Mouse (Mus musculus) heart, postnatal 4 days (tissue): ENCODE measurements around the gene Palm3. TPM values are rescaled to one million over a fixed set of nuclear protein-coding genes. Genes with fewer than 3 reads are reported as not detected.
A peak's percentile ranks its signal among the peaks of the same experiment; 100 is the strongest.

Experiments
- DNase-seq: peaks from one replicate; pipeline ENCODE4 v3.0.0; 2021
- total RNA-seq, 2 experiments: library from RNA; stranded (reverse); gene quantifications; 2 replicates each; pipeline ENCODE4 v1.2.3; 2021

Palm3 gene
- total RNA-seq, 2 experiments from 2014 or later: 0.31 to 0.38 TPM

GRCm38 (mm10) chr8:84025863-84026262 lies 4.6 kb downstream of the Palm3 start:
- DNase-seq: peak; percentile 62

DNA sequence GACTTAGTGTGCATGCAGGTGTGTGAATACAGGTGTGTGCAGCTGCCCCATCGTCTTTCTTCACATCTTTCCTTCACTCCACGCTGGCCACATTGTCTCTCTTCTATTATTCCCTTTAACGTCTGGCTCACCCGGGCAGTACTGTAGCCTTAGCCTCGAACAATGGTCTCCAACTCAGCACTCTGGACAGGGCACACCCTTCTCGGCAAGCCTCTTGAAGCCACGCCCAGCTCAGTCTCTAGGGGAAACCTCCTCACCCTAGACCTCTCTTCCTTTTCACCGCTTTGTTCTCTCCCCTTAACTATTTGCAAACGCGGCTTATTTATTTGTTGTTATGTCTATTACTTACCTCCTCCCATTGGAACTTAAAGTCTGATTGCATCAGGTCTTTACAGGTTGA lies 6.2 kb downstream of the Palm3 start:
- no peak for DNase-seq

GRCm38 (mm10) chr8:84029272-84029671 lies 8.0 kb downstream of the Palm3 start:
- DNase-seq: no peak

DNA sequence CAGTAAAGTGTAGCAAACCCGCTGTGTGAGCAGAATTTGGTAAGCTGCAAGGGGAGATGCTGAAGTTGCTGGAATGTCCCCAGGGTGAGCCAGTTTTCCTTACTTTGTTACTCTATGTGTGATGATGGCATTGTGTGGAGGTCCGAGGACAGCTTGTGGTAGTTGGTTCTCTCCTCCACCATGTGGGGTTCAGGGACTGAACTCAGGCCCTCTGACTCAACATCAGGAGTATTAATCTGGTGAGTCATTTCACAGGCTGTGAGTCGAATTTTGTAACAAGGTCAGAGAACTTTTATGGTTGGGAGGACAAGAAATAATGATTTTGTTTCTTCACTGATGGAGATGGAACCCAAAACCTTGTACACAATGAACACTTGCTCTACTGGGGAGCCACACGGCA lies 11.5 kb downstream of the Palm3 start:
- DNase-seq: no peak

- peak; percentile 57 for DNase-seq
These were observed 16.7 kb downstream of the Palm3 start for GRCm38 (mm10) chr8:84038015-84038414.

- DNase-seq: peak; percentile 87
These were observed 17.8 kb downstream of the Palm3 start for GRCm38 (mm10) chr8:84039050-84039449.

DNA sequence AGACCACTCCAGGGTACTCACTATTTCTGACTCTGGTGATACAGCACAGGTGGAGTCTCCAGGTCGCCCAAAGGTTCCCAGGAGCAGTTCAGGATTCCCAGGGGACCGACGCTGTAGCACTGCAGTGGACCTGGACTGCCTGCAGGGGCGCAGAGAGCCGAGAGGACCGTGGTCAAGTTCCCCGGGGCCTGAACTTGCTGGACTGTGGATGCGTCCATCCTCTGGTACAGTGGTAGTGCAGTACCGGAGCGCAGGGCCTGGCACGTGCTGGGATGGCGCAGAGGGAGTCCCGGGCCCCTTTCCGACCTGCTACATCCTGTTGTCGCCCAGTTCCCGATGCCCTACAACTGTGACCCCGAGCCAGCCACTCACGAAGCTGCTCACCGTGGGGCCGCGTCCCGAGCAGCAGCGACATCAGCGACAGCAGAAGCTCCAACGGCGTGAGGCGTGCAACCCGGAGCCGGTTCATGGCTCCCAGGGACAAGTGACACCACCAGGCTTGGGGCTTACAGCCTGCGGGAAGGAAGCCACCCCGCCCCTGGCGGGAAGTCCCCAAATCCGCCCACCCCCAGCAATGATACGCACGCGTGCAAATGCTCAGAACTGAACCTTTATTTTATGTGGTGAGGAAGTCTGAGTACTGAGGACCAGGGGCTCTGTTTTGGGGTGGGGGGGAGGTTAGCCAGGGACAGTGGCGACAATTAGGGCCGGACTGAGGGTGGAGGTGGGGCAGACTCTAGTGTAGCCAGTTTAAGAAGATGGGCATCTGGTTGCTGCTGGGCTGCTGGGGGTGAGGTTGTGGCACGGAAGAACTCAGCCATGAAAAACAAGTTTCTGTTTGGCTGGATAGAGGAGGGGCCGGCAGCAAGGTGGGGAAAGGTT lies 21.0 kb downstream of the Palm3 start, which contains the start of gene Il27ra:
Gene Il27ra, minus strand, starts transcription at position 524 of the 882 bp plus-strand sequence.
- DNase-seq: peak; percentile 84

- no peak for DNase-seq
These were observed 21.7 kb downstream of the Palm3 start for GRCm38 (mm10) chr8:84042948-84043342.

- no peak for DNase-seq
These were observed 22.8 kb downstream of the Palm3 start for GRCm38 (mm10) chr8:84044103-84044502.

DNA sequence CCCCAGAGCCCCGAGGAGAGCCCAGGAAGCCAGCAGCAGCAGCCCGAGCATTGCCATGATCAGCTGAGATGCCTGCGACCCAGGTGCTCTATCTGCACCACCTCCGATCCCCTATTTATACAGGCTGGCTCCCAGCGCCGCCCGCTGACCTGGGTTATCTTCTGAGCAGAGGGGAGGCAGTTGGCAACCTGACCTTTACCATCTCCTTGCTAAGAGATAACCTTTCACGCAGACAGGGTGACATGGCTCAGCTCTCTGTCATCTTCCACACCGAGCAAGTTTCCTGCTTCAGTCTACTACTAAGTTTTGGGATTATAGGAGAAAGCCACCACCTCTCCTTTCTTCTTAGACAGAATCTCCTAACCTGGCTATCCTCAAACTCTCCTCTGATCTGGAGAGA lies 23.6 kb downstream of the Palm3 start, which contains the start of gene Rln3:
Gene Rln3, minus strand, starts transcription at position 101 of the 400 bp plus-strand sequence.
- DNase-seq: no peak

DNA sequence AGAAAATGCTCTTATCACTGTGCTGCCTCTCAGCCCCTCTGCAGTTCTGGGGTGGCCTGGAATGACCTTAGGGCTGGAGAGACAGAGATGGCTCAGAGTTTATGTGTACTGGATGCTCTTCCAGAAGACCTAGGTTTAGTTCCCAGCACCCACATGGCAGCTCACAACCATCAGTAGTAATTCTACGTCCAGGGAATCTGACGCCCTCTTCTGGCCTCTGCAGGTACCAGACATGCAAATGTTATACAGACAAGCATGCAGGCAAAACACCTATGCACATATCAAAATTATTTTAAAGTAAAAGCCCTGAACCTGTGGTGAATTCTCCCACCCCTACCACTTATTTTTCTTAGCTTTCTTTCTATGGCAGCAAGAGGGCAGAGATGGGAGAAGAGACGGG lies 25.2 kb downstream of the Palm3 start:
- no peak for DNase-seq

DNA sequence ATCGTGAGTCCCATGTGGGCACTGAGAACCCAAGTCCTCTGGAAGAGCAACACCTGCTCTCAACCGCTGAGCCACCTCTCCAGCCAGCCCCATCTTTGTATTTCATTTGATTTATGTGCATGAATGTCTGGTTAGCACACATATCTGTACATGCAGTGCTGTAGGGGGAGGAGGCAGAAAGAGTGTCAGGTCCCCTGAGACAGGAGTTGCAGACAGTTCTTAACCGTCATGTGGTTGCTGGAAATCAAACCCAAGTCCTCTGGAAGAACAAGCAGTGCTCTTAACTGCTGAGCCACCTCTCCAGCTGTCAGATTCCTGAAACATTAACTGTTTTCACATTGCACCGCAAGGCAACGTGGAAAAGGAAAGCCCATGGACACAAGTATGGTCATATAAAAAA lies 26.9 kb downstream of the Palm3 start:
- no peak for DNase-seq

DNA sequence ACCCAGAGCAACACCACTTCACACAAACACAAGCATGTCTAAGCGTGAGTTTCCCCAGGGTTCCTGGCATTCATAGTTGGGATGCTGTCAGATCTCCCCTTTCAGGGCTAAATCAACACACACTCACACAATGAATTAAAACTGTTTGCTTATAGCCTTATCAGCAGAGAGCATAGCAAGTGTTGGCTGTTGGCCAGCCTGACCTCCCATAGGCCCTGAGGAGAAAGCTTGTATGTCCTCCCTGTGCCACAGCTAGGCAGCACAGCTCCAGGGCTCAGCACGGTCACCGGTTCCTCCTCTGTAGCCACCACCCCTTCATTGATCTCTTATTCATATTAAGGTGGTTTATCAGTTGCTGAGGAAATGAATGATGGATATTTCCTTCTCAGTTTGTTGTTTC lies 31.5 kb downstream of the Palm3 start:
- DNase-seq: peak; percentile 45

- DNase-seq: no peak
These were observed 32.0 kb downstream of the Palm3 start for GRCm38 (mm10) chr8:84053229-84053628.

DNA sequence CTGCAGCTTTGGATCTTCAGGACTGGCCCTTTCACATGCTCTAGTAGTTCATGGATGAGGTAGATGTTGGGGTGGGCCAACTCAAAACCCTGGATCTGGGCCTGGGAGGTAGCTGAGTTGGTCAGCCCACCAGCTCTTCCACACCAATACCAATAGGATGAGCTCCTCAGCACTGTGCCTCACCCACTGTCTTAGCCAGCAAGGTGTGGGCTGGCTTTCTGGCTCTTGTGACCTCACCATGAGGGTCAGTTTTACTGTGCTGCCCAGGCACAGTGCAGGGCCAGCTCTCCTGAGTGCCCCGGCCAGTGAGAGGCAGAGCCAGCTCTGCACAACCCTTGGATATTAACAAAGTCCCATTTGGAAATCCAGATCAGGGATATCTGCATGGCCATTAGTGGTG lies 36.6 kb downstream of the Palm3 start:
- DNase-seq: no peak

DNA sequence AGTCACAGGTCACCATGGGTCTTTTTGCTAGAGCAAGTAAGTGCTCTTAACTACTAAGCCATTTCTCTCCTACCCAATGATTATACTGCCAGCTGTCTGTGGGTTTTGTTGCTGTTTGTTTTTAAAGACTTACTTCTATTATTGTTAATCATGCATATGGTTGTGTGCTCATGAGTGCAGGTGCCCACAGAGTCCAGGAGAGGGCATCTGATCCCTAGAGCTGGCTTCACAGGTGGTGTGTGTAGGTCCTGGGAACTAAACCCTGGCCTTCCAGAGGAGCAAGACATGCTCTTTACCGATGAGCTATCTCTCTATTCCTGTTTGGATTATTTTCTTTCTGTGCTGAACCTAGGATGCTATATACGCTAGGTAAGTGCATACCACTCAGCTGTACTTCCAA lies 38.0 kb downstream of the Palm3 start:
- DNase-seq: no peak

GRCm38 (mm10) chr8:84060245-84060644 lies 39.0 kb downstream of the Palm3 start:
- no peak for DNase-seq

- DNase-seq: no peak
These were observed 42.8 kb downstream of the Palm3 start for GRCm38 (mm10) chr8:84063861-84064610.

GRCm38 (mm10) chr8:84065037-84065436 lies 43.8 kb downstream of the Palm3 start, which contains the start of gene Gm10643:
Gene Gm10643 (minus strand): TSS chr8:84065137.
- no peak for DNase-seq

- DNase-seq: no peak
These were observed 44.3 kb downstream of the Palm3 start for GRCm38 (mm10) chr8:84065457-84066072.

DNA sequence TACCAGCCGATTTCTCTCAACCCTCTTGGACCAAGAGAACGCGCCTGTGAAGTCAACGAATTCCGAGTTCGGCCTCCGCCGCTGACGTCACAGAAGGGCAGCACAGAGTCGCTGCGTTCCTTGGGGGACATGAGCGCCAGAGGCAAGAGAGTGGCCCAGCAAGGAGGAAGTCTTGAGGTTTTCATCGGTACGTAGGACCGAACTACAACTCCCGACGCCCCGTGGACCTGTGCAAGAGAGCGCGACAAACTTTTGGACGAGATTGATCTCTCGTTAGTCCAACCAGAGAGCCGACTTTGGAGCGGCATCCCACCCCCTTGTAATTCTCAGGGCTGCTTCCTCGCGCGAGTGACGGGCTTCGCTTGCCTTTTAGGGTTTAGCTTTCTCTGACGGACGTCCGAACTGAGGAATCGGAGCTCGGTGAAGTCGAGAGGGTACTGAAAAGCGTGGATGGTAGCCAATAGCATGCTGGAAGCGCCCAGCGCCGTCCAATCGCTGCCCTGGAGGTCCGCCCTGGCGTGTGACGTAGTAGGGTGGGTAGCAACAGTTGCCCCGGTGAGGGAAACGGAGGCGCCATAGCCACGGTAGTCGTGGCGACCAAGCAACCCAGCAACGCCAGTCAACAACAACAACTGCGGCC lies 45.1 kb downstream of the Palm3 start, which contains the start of gene Rfx1:
Gene Rfx1, plus strand, starts transcription at position 544 of the 640 bp plus-strand sequence.
- DNase-seq: peak; percentile 99

GRCm38 (mm10) chr8:84067047-84067573 lies 45.8 kb downstream of the Palm3 start:
- DNase-seq: peak; percentile 98
